Mouse (Mus musculus): ENCODE results near the gene Gdpd5. TPM values are rescaled to one million over a fixed set of nuclear protein-coding genes. Genes with fewer than 3 reads are reported as not detected.

The Gdpd5 gene
- total RNA-seq, 2 experiments from 2014 or later: 20.3 to 26.2 TPM

DNA sequence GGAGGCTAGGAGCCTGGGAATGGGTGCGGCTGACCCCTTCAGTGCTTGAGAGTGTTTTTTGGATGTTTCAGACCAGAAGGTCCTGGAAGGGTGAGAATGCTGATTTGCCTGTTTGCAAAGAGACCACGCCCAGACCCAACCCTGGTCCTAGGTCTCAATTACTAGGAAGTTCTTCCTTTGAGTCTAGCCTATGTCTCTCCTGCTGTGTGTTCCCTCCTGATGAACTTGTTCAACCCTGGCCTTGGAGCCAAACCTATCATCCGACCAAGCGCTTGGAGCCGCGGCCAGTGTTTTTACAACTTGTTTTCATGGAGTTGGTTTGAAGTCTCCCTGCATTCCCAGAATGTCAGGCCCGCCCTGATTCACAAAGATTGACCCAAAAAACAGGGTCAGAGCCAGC, 22.0 kb downstream of the Gdpd5 start:
- no peak for DNase-seq (ENCODE audit: extremely low spot score in 1 of 2, low spot score in 1 of 2)

DNA sequence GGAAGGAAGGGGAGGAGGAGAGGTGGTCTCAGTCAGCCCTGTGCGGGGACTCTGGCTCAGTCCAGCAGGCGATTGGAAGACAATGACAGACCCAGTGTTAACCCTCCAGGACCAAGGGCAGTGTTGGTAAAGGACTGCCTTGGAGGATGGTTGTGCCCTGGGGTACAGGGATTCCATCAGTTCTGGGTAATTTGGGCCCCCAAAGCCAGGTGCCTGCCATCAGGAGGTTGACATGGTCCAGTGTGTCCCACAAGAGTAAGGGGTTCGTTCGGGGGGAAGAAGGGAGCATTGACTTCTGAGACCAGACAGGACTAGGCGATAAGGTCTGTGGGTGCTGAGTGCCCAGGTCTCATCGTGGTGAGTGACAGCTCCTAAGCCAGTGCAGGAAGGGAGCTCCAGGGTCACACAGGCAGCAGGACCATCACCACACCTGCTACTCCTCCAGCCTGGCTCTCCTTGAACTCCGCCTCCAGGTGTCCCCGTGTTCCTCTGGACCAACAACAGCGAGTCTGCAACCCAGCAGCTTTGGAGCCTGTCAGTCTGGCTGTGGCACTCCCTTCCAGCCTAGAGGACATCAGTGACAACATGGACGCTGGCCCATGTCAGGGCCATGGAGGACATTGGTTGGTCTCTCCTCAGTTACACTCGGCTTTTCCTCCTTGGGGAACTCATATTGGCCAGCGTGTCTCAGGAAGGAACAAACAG, 23.0 kb downstream of the Gdpd5 start:
- no peak for DNase-seq (ENCODE audit: extremely low spot score in 1 of 2, low spot score in 1 of 2)

DNA sequence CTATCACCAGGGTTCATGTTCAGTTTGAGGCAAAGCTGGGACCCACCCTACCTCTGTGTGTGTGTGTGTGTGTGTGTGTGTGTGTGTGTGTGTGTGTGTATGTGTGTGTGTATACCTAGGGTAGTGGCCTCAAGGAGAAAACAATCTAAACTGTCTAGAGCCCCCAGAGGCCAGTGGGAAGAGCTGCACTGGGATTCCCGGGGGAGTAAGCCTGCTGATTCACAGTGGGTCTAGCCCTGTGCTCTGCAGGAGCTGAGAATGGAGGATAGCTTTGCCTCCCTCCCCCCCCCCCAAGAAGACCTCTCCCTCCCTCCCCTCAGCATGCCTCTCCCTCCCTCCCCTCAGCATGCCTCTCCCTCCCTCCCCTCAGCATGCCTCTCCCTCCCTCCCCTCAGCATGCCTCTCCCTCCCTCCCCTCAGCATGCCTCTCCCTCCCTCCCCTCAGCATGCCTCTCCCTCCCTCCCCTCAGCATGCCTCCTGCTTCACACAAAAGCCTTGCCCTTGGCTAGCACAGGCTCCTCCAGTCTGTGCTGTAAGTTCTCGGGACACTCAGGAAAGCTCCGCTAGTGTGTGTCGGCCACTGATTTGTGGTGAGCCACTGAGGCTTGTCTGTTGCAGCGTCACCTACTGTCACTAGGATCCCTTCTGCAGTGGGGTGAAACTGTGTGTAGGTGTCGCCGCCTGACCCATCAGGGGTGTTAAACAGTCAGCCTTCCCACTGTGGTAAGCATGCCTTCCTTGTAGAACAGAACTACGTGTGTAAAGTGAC, 24.4 kb downstream of the Gdpd5 start:
- DNase-seq (ENCODE audit: extremely low spot score in 1 of 2, low spot score in 1 of 2): no peak

DNA sequence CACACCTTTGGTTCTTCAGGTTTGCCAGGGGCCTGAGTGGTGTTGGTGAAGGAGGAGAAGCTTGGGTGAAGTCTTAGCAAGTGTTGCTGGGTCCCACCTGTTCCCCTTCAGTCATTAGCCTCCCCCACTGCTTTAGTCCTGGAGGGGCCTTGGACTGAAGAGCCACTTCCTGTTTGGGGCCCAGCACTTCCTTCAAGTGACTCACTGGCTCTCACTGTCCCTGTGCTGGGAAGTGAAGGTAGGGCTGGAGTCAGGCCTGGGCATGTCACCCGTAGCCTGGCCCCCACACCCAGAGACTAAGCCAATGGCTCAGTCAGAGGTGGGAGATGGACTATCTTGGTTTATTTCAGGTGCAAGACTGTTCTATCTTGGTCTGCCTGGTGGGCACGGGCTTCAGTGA, 26.4 kb downstream of the Gdpd5 start:
- DNase-seq (ENCODE audit: extremely low spot score in 1 of 2, low spot score in 1 of 2): no peak

DNA sequence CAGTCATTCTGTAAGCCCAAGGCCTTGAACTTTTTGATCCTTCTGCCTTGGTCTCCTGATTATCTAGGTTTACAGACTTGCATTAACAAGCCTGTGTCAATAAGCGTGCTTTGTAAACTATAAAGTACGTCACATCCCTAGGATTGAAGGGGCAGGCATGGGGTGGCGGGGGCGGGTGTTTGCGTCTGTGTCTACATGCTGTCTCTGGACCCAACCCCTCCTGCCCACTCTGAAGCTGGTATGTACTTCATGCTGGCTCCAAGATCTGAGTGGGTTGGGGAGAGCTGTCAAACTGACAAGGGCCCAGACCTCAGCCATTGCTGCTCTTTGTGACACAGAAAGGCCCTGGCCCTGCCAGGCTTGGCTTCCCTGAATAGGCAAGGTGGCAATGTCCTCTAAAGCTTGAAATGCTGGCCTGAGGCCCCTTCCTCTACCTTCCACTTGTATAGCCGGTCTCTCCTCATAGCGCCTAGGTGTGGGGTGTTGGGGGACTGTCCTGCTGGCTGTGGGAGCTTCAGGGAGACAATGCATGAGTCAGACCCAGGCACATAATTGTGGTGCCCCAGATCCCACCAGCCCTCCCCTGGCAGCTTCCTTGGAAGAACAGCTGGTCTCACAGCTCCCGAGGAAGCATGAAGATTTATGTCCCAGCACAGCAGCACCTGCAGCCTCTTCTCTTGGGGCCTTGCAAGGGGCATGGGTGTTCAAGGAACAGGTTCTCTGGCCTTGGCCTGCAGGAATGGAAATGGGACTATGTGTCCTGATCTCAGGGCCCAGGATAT, 28.4 kb downstream of the Gdpd5 start:
- DNase-seq (ENCODE audit: extremely low spot score in 1 of 2, low spot score in 1 of 2): no peak

DNA sequence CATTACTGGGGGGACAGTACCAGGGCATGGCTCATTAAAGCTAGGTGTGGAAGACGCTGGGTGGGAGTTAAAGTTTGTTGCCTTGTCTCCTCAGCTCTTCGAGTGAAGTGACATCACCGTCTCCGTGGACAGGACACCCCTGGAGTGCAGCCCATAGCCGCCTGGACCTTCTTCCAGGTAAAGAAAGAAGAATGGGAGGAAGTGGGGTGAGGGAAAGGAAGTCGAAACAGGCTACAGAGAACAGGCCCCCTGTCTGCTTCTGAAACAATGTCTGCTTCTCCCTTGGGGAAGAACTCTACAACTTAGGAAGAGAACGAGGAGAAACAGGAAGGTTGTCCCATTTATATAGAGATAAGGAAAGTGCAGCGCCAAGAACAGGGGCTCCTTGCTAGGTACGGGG, 29.1 kb downstream of the Gdpd5 start:
- DNase-seq (ENCODE audit: extremely low spot score in 1 of 2, low spot score in 1 of 2): no peak

DNA sequence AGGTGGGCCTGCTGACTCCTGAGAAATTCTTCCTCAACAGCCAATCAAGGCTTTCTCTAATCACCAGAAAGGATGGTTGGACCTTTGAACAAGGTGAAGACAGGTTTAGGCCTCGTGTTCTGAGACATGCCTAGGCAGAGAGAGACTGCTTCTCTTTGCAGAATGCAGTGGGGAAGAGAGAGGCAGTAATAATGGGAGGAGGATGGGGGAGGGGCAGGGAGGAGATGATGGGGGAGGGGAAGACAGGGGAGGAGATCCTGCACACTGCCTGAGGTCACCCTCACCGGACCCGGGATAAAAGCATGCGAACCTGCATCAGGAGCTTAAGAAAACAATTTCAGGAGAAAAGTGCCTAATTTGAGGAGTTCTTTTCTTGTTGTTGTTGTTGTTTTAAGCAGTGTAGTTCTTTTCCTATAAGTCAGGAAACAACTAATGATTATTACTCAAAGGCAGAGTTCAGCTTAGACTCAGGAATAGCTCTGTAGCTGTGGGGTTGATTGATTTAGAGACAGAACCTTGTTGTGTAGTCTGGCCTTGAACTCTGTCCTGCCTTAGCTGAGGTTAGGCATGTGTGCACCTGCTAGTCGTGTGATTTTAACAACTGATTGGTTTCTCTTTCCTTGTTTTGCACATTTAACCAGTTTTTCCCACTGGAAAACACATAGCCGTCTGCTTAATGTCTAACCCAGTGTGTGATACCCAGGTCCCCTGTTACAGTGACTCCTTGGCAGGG, 30.0 kb downstream of the Gdpd5 start:
- DNase-seq (ENCODE audit: extremely low spot score in 1 of 2, low spot score in 1 of 2): no peak

DNA sequence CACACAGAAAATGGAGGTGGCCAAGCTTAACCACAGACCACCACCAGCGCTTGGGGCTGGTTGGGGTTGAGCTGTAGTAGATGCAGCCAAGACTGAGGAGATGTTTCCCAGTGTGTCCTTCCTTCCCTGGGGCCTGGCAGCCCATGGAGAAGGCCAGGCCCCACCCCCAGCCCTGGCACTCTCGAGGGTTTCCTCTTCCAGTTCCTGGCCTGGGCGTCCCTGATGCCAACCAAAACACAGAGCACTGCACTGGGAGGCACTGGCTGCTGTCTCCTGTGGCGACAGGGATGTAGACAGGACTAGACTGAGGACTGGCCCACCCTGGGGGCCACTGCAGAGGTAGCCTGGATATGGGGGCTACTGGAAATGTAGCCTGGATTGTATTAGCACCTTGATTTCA, 33.8 kb downstream of the Gdpd5 start:
- no peak for DNase-seq (ENCODE audit: extremely low spot score in 1 of 2, low spot score in 1 of 2)

DNA sequence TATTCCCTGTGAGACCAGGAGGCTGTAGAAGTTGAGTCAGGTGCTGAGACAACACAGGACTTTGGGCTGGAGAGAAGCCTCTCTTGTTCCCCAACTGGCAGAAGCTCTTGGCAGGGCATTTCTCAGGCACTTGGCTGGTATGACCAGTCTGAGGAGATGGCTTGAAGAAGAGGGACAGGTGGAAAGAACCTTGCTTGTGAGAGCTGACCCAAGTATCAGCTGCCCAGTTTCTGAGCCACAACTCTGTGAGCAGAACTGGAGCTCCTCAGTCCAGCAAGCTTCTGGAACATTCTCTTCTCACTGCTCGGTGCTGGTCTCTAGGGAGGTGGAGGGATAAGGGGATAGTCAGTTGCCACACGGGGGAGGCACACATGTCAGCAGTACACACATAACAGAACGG, 38.1 kb downstream of the Gdpd5 start:
- no peak for DNase-seq (ENCODE audit: extremely low spot score in 1 of 2, low spot score in 1 of 2)

DNA sequence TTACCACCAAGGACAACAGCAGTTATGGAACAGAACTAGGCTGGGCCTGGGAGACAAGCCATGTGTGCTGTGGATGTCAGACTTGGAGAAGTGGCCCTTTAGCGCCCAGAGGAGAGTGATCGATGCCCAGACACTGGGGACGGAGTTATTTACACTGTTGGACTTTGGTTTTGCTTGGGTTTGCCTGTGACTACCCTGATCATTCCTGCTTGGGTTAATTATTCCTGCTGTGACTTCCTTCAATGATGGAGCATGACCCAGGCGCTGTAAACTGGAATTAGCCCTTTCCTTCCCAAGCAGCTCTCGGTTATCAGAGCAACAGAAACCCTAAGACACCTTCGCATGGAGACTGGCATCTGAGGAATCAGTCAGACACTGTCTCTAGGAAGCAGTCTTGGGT, 39.8 kb downstream of the Gdpd5 start:
- no peak for DNase-seq (ENCODE audit: extremely low spot score in 1 of 2, low spot score in 1 of 2)

DNA sequence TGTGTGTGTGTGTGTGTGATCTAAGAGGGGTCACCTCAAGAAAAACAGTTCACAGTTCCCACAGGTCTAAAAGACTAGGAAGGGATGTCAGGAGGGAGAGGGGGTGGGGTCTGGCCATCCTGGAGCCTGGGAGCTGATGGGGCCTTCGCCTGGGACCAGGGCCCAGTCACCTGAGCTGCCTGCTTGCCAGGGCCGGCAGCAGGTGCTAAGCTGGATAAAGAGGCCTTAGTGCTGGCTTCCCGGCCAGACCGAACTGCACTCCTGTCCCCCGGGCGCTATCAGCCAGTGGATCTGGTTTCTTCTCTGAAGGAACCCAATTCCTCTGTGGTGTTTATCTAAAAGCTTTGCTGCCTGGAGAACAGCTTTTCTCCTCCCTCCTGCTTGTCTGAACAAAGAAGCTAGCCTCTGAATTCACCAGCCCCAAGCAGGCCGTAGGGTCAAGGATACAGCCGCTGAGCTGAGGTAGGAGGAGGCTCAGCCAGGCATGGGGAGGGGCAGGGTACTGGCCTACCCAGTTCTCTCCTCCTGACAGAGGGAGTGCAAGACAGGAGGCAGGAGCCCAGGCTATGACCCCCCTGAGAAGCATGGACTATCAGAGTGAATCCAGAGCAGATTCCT, 43.4 kb downstream of the Gdpd5 start:
- no peak for DNase-seq (ENCODE audit: extremely low spot score in 1 of 2, low spot score in 1 of 2)

DNA sequence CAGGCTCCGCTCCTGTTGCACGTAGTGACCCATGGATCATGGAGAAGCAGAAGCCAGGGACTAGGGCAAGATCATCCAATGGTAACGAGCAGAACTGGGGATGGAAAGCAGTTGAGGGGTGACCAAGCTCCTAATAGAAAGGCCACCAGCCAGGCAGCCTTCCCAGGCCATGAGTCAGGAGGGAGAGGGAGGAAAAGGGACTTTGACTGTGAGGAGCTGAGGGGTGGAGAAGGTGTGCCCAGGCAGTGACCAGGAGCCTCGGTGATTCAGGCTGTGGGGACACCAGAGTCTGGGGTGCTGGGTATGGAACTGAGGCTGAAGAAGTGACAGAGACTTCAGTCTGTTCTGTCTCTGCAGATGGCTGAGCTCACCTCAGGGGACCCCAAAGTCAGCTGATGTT, 44.5 kb downstream of the Gdpd5 start:
- DNase-seq (ENCODE audit: extremely low spot score in 1 of 2, low spot score in 1 of 2): no peak

DNA sequence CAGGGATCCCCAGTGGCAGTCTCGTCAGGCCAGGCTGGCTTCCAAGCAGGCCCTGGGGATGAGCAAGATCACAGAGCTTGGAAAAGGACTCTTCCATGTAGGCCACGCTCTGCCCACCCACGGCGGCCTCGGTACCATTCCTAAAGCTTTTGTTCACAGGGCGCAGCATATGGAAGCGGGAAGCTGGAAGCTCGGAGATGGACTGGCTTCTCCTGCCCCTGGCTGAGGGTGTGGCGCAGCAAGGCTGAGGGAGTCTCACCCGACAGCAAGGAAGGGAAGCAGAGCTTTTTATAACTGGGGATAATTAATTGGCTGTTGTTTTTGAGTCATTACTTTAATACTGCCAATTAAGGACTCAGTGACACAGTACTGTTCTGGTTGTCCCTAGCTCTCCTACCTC, 45.8 kb downstream of the Gdpd5 start:
- no peak for DNase-seq (ENCODE audit: extremely low spot score in 1 of 2, low spot score in 1 of 2)

DNA sequence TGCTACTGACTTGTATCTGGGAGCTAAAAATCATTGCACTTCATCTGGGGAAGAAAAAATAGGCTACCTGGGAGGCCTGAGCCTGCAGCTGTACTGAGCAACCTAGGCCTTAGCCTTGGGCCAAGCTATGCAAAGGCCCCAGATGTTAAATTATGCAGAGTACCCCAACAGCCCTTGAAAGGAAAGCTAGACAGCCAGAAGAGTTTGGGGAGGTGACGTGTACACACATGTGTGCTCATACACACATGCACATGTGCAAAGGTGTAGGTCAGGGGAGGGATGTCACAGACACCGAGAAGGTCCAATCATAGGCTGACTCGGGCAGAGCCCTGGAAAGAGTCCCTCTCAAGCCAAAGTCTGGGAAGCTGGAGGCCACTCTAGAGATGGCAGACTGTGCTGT, 46.8 kb downstream of the Gdpd5 start:
- DNase-seq (ENCODE audit: extremely low spot score in 1 of 2, low spot score in 1 of 2): no peak

DNA sequence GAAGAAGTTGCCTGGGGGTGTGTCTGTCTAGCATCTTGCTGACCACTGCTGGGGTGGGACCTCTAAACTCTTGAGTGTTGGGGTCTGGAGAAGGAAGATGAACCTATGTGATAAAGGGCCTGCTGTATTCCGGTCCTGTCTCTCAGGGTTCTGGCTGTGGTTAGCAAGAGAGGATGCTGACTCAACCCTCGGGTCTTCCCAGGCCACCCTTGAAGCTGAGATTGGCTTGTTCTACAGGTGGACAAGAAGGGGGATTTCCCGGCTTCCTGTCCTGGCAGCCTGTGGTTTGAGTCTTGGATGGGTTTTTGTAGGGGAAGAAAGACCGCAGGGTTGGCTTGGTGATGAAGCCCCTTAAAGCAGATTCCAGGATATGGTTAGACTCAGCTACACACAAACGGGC, 47.6 kb downstream of the Gdpd5 start:
- DNase-seq (ENCODE audit: extremely low spot score in 1 of 2, low spot score in 1 of 2): no peak

DNA sequence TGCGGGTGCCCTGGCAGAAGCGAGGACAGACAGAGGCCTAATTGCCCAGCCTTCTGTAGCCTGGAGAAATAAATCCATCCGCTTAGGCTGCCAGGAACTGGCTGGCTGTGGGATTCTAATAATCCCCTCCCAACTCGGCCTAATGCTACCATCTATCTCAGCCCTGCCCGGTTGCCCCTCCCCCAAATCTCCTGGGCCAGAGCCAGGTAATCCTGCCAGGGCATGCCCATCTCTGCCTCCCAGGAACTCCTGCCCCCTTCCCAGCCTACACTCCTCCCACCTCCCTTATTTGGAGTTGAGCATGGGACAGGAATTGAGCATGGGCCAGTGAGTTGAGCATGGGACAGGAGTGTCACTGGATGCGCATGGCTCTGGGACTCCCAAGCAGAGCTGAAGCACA, 48.6 kb downstream of the Gdpd5 start:
- DNase-seq (ENCODE audit: extremely low spot score in 1 of 2, low spot score in 1 of 2): peak in 1 of 2 experiments; percentile 29

DNA sequence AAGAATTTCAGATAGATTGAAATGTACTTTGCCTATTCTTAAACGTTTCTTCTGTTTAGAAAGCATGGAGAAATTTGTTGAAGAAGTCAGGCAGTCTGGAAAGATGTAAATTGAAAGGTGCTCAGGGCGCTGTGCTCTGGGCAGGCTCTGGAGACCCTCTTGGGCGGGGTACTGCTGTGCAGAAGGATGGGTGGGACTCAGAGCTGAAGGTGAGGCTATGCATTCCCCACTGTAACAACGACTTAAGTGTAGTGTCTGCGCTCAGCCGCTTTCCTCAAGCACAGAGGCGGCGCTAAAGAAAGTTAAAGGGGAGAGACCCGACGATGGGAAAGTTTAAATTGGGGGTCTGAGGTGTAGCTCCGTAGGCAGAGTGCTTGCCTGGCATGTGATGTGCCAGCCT, 49.0 kb downstream of the Gdpd5 start:
- DNase-seq (ENCODE audit: extremely low spot score in 1 of 2, low spot score in 1 of 2): no peak

DNA sequence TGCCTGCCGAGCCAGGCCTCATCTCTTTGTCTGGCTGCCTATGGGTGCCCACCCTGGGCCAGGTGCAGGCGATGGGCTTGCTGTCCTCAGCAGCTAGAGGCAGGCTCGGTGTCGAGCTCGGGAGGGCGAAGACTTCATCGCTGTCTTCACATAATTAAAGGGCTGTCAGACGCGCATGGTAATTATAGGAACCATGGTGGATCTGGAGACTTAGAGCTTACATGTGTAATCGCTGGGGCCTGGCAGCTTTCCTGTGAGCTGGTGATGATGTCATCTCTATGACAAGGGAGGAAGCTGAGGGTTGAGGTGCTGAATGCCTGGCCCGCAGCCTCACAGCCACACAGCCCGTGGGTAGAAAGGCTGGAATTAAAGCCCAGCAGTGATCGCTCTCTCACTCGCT, 51.0 kb downstream of the Gdpd5 start:
- no peak for DNase-seq (ENCODE audit: extremely low spot score in 1 of 2, low spot score in 1 of 2)

DNA sequence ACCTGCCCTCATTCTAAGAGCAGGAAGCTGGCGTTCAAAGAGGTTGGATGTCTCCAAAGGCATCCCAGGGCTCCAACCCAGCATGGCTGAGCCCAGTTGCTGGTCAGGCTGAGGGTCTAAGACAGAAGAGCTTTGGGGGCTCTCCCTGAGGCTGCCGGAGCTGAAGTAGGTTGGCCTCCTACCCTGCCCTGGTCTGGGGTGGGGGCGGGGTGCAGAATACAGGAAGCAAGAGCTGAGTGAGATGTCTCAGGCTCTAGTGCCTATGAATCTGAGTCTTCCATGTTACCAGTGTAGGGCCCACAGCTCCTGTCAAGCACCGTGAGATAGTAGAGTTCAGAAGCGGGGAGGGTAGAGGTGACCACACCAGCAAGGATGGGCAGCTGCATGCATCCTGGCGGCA, 51.6 kb downstream of the Gdpd5 start:
- DNase-seq (ENCODE audit: extremely low spot score in 1 of 2, low spot score in 1 of 2): no peak

DNA sequence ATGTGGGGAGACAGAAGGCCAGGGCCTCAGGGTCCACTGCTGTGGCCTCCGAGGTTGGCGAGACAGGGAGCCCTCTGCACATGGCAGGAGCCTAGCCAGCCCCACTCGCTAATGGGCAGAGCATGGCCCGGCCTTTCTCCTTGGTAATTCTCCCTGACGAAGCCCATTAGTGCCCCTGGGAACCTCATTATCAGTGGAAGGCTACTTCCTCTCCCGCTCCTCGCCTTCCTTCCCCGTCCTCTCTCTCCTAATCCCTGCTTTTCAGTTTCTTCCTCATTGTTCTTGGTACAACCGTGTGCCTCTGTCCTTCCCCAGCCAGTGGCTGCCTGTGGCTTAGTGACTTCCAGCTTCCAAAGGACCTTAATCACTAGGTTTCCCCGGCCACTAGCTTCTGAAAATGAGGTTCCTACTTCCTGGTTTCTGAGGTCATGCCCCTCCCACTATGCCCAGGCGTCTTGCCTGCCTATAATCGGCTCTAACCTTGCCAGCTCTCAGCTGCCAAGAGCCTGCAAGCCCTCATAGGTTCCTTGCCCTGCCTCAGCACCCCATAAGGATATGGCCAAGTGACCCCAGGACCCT, 53.5 kb downstream of the Gdpd5 start:
- no peak for DNase-seq (ENCODE audit: extremely low spot score in 1 of 2, low spot score in 1 of 2)
